Mouse (Mus musculus) lung, adult 2 months (tissue): ENCODE results near the gene Cox17.

Experiments used
- CTCF ChIP-seq: fragments of 200-500 bp; IDR thresholded peaks from 2 replicates; pipeline ENCODE4 v1.5.1; 2011; ENCODE audit warnings: mild to moderate bottlenecking, low read length, control low read depth; ENCODE audit not compliant: insufficient read depth
- POLR2A ChIP-seq: fragments of 200-500 bp; IDR thresholded peaks from 2 replicates; pipeline ENCODE4 v1.6.1; 2011; ENCODE audit warnings: low read depth, mild to moderate bottlenecking, control low read depth, low read length, borderline replicate concordance; ENCODE audit errors: extremely low read depth

- no peak for TF ChIP-seq CTCF
- no peak for TF ChIP-seq POLR2A
These were observed 39.1 kb upstream of the Cox17 start for GRCm38 (mm10) chr16:38307651-38308050.
